Mouse (Mus musculus) left cerebral cortex, postnatal 14 days (tissue): ENCODE measurements at regions not wholly inside any gene's neighbourhood (a gene's known extent, or its start where the extent isn't known, plus 50 kb on each side); places are given as distances from the start of the nearest gene placed in this dataset.

Experiments
- DNase-seq, 2 experiments: peaks; one replicate each; pipeline ENCODE4 v3.0.0; 2021 to 2022; ENCODE audit warnings: low spot score in 2 of 2, mixed read lengths in 1 of 2
- intact Hi-C: fragments of 180-260 bp; cut with DNase I; formaldehyde crosslinking; loops from one replicate; pipeline ENCODE4 v1.15.1; 2025

DNA sequence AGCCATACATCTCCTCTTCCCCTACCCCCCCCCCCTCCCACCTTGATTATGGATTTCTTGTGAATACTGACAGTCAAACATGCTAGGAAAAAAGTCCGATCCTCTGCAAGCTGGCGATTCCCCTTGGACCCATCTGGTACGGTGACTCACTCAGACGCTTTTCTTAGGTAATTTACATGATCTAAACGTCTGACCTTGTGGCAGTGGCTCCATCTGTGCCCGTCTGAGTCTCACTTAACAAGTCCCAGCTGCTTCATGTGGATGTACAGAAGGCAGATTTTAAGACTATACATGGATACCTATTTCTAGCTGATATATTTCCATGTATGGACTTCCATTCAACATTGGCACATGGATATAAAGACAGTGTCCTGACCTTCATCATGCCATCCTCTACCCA, 481.0 kb downstream of the Lipi start:
- peak in 1 of 2 experiments; percentile 33 for DNase-seq
- intact Hi-C loops, result no loop called here

DNA sequence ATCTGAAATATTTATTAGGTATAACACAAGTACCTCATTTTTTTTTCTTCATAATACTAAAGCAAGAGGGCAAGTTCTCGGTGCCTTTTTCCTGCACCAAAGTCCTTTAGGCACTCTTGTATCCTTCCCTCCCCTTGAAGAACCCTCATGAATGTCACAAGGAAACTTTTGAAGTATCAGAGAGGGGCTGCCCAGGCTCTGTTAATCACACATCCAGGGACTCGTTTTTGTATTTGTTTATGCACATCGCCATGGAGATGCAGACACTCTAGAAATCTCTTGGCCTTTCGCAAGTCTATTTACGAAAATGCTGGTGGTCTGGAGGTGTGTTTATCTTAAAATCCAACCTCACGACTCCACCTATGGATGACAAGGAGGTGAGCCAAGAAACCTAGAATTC, 492.7 kb downstream of the Lipi start:
- no peak for DNase-seq
- intact Hi-C loops, result no loop called here

- DNase-seq, result peak in 1 of 2 experiments; percentile 35
- intact Hi-C loops, result no loop called here
Observed at GRCm38 (mm10) chr16:75092471-75093130, 493.3 kb downstream of the Lipi start.

DNA sequence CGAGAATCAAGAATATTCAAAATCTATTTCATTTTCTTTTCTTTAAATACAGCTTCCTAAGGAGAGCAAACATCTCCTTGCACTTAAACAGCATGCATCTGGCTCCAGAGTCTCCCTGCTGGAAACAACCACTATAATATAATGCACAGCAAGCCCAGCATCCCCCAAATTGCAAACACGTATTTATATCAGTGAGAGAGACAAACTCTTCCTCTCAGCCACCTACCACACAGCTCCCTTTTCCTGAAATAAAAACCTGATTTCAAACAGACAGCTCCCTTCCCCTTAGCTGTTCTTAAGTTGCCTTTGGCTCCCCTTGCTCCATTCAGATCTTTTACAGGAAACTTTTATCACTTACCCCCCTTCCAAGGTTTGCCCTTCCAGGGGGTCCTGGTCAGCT, 493.9 kb downstream of the Lipi start:
- no peak for DNase-seq

GRCm38 (mm10) chr16:75089383-75090035, 496.4 kb downstream of the Lipi start:
- peak in 1 of 2 experiments; percentile 40 for DNase-seq
- intact Hi-C loops, result no loop called here

More for the DNA sequence above, 493.9 kb downstream of the Lipi start:
- intact Hi-C loops, result no loop called here

DNA sequence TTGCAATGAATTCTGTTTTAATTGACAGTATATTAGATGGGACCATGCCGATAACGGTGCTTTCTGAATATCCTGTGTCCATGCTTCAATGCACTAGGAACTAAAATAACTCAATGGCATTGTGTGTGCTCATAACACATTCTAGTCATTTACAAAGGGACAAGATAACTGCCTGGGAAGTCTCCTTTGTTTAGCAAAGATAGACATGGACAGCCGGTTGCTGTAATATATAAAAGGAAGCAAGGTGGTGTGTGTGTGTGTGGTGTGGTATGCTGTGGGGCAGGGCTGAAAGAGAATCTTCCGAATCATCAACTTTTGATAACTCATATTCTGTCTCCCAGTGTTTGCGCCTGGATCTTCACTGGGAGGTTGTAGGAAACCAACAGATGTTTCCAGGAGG, 497.2 kb downstream of the Lipi start:
- no peak for DNase-seq
- intact Hi-C loops, result no loop called here

DNA sequence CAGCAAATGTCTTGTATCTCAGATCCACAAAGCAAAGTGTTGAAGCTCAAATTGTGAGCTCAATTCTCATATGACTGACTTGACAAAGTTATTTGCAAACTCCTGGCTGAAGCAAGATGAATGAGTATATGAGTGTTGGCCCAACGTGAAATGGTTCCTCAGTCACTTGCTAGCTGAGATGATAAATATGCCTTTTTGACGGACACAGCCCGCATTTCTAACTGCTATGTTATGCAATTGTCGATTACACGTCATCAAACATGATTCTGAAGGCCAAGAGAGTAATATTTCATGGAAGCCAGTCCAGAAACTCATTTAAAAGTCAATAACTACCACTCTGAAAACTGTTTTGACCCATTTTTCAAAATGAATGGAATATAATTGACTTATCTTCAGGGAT, 520.6 kb downstream of the Lipi start:
- DNase-seq, result no peak
- intact Hi-C loops, result no loop called here

DNA sequence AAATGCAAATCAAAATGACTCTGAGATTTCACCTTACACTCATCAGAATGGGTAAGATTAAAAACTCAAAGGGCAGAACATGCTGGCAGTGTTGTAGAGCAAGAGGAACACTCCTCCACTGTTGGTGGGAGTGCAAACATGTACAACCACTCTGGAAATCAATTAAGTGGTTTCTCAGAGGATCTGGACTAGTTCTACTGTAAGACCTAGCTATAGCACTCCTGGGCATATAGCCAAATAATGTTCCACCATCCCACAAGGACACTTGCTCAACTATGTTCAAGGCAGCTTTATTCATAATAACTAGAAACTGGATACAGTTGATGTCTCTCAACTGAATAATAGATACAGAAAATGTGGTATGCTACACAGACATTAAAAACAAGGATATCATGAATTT, 532.9 kb downstream of the Lipi start:
- intact Hi-C loops, result no loop called here

DNA sequence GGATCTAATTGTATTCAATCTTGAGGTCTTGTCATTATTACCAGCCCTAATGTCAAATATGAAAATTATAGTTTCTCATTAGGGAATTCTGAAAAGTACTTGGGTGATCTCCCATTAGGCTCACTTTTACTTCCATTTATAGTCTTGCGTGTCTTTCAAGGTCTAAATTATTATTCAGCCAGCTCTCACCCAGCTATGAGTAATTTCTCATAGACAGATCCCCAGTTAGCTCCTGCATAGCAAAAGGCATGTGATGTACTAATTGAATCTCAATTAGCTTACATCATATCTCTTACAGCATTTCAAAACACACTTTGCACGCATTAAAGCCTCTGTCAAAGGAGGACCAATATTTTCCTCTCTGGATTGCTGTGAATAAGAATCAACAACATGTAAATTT, 539.9 kb downstream of the Lipi start:
- intact Hi-C loops, result no loop called here
- DNase-seq, result no peak

More for the DNA sequence above, 532.9 kb downstream of the Lipi start:
- DNase-seq, result no peak
